Mouse (Mus musculus): ENCODE measurements around the gene Orai2. TPM values are rescaled to one million over a fixed set of nuclear protein-coding genes. Genes with fewer than 3 reads are reported as not detected.
"Not testable (repeated sequence)": the region's sequence is repeated elsewhere in the genome, so short reads cannot be mapped to it uniquely, and the experiment has no call there.

Gene Orai2
- polyA plus RNA-seq, 1 experiment: 37.8 TPM

DNA sequence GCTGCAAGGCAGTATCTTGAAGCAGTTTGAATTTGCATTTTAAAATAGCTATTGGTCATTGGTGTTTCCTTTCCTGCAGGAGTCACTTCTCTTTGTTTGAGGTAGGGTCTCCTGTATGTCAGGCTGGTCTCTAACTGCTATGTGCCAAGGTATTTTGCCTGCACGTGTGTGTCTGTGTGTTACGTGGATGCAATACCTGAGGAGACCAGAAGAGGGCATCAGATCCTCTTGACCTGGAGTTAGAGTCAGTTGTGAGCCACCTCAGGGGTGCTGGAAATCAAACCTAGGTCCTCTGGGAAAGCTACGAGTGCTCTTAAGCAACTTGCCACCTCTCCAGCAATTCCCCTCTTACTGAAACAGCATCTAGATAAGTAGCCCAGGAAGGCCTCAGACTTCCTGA lies 44.7 kb upstream of the Orai2 start:
- TF ChIP-seq MYOG (IDR thresholded peaks at IDR 0.05; ENCODE audit: control insufficient read depth, extremely low read depth, insufficient read length) (no peak), MYOD1 (IDR thresholded peaks at IDR 0.05; ENCODE audit: control insufficient read depth, insufficient read length, low read depth) (no peak), CTCF (IDR thresholded peaks at IDR 0.05; ENCODE audit: control insufficient read depth, insufficient read depth, insufficient read length) (no peak), FOSL1 (IDR thresholded peaks at IDR 0.05; ENCODE audit: insufficient read depth, low read length, poor library complexity, severe bottlenecking) (no peak)
- no peaks in the 10 kb centered on the region for H3K27me3 ChIP-seq (ENCODE audit: control insufficient read depth, insufficient read depth, insufficient read length)
- no peaks in the 10 kb centered on the region for H3K79me3 ChIP-seq (ENCODE audit: low read depth)
- H3ac ChIP-seq (ENCODE audit: control insufficient read depth, insufficient read length, low read depth): no peak overlapping the region
- no peaks in the 10 kb centered on the region for H3K79me2 ChIP-seq (ENCODE audit: control insufficient read depth, insufficient read depth)
- H3K4me3 ChIP-seq (ENCODE audit: insufficient read depth, poor library complexity, severe bottlenecking): no peak overlapping the region
- no peaks in the 10 kb centered on the region for H3K36me3 ChIP-seq (ENCODE audit: control insufficient read depth, insufficient read depth)

DNA sequence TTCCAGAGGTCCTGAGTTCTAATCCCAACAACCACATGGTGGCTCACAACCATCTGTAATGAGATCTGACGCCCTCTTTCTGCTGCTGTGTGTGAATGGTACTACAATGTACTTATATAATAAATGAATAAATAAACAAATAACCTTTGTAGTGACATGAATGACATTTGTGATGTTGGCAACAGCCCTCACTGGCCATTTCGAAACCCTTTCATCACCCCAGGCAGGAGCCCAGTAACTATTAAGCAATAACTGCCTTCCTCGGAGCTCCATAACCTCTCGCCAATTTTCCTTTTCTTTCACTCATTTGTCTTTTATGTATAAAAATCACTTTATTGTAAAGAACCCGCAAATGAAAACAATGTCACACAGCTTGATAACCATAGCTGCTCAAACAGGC lies 43.2 kb upstream of the Orai2 start:
- H3K79me3 ChIP-seq (ENCODE audit: low read depth): no peaks in the 10 kb centered on the region
- H3ac ChIP-seq (ENCODE audit: control insufficient read depth, insufficient read length, low read depth): no peak overlapping the region
- no peaks in the 10 kb centered on the region for H3K79me2 ChIP-seq (ENCODE audit: control insufficient read depth, insufficient read depth)
- no peaks in the 10 kb centered on the region for H3K36me3 ChIP-seq (ENCODE audit: control insufficient read depth, insufficient read depth)
- H3K4me3 ChIP-seq (ENCODE audit: insufficient read depth, poor library complexity, severe bottlenecking): no peak overlapping the region
- no peak for TF ChIP-seq MAX (IDR thresholded peaks at IDR 0.05)
- TF ChIP-seq MYOD1 (IDR thresholded peaks at IDR 0.05; ENCODE audit: control insufficient read depth, insufficient read length, low read depth): no peak
- no peak for TF ChIP-seq CEBPB (IDR thresholded peaks at IDR 0.05; ENCODE audit: low read depth)
- no peak for TF ChIP-seq MYOG (IDR thresholded peaks at IDR 0.05; ENCODE audit: control insufficient read depth, extremely low read depth, insufficient read length)
- no peak for TF ChIP-seq FOSL1 (IDR thresholded peaks at IDR 0.05; ENCODE audit: insufficient read depth, low read length, poor library complexity, severe bottlenecking)
- no peak for TF ChIP-seq CTCF (IDR thresholded peaks at IDR 0.05; ENCODE audit: control insufficient read depth, insufficient read depth, insufficient read length)
- no peak for TF ChIP-seq USF1 (IDR thresholded peaks at IDR 0.05; ENCODE audit: low read depth)
- no peaks in the 10 kb centered on the region for H3K27me3 ChIP-seq (ENCODE audit: control insufficient read depth, insufficient read depth, insufficient read length)

DNA sequence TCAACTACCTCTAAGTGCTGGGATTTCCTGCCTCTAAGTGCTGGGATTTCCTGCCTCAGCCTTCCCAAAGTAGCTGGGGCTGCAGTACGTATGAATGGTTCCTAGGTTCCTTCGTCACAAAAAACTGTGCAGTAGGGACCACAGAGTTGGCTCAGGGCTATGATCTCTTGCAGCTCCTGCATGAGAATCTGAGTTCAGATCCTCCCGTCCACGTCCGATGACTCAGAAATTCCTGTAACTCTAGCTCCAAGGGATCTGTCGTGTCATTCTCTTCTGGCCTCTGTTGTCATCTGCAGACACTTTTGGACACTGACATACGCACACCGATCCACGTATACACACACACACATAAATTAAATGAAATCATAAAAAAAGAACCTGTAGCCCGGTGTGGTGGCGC lies 42.2 kb upstream of the Orai2 start:
- TF ChIP-seq USF1 (IDR thresholded peaks at IDR 0.05; ENCODE audit: low read depth) (no peak), MYOD1 (IDR thresholded peaks at IDR 0.05; ENCODE audit: control insufficient read depth, insufficient read length, low read depth) (no peak), MYOG (IDR thresholded peaks at IDR 0.05; ENCODE audit: control insufficient read depth, extremely low read depth, insufficient read length) (no peak), CEBPB (IDR thresholded peaks at IDR 0.05; ENCODE audit: low read depth) (no peak), FOSL1 (IDR thresholded peaks at IDR 0.05; ENCODE audit: insufficient read depth, low read length, poor library complexity, severe bottlenecking) (no peak), MAX (IDR thresholded peaks at IDR 0.05) (no peak), CTCF (IDR thresholded peaks at IDR 0.05; ENCODE audit: control insufficient read depth, insufficient read depth, insufficient read length) (no peak)
- Histone ChIP-seq H3K27me3 (ENCODE audit: control insufficient read depth, insufficient read depth, insufficient read length) (no peaks in the 10 kb centered on the region), H3K79me3 (ENCODE audit: low read depth) (no peaks in the 10 kb centered on the region), H3K36me3 (ENCODE audit: control insufficient read depth, insufficient read depth) (no peaks in the 10 kb centered on the region), H3K4me3 (ENCODE audit: insufficient read depth, poor library complexity, severe bottlenecking) (no peak overlapping the region), H3K79me2 (ENCODE audit: control insufficient read depth, insufficient read depth) (no peaks in the 10 kb centered on the region), H3ac (ENCODE audit: control insufficient read depth, insufficient read length, low read depth) (no peak overlapping the region)

DNA sequence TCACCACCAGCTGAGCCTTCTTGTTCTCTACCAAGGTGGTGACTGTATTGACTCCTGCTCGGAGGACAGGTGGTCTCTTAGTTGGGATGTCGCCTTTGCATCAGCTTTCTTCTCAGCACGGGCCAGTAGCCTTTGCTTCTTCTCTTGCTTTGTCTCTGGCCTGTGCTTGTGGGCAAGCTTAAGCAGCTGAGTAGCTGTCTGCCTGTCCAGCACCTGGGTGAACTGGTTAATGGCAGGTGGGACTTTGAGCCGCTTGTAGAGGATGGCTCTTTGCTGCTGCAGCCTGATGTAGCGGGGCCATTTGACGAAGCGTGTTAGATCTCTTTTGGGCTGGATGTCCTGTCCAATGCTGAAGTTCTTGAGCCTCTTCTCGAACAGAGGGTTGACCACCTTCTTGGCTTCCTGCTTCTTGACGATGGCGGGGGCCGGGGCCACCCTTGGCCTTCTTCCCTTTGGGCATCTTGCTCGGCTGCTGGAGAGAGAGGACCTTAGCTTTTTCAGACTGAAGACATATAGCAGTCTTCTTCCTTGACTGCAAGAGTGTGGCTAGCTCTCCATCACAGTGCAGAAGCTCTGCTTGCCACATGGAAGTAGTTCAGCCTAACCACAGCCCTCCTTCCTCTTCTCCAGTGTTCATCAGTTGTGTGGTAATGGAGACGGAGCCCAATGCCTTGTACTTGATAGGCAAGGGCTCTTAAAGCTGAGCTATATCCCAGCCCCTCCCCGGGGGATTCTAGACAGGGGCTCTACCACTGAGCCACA lies 41.0 kb upstream of the Orai2 start:
- not testable (repeated sequence) for H3K36me3 ChIP-seq (ENCODE audit: control insufficient read depth, insufficient read depth); H3K27me3 ChIP-seq (ENCODE audit: control insufficient read depth, insufficient read depth, insufficient read length); H3K79me2 ChIP-seq (ENCODE audit: control insufficient read depth, insufficient read depth); H3K4me3 ChIP-seq (ENCODE audit: insufficient read depth, poor library complexity, severe bottlenecking); H3K79me3 ChIP-seq (ENCODE audit: low read depth); H3ac ChIP-seq (ENCODE audit: control insufficient read depth, insufficient read length, low read depth)

DNA sequence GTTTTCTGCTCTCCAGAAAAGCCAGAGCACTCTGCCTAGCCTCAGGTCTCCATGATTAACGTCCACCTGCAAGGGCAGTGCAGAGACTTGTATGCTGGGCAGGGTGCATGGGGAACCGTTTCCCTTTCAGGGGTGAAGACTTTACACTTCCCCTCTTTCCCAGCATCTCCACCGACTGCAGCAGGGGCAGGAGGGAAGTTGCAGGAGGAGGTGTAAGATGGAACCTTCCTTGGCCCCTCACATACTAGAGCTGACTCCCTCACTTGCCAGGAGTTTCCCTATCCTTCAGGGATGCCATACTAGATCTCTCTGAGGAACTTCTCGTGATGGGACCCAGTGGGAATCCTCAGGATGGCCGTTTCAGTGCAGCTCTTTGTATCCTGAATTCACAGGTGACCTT lies 40.0 kb upstream of the Orai2 start:
- no peaks in the 10 kb centered on the region for H3K79me2 ChIP-seq (ENCODE audit: control insufficient read depth, insufficient read depth)
- TF ChIP-seq MYOD1 (IDR thresholded peaks at IDR 0.05; ENCODE audit: control insufficient read depth, insufficient read length, low read depth) (no peak), CTCF (IDR thresholded peaks at IDR 0.05; ENCODE audit: control insufficient read depth, insufficient read depth, insufficient read length) (no peak), MAX (IDR thresholded peaks at IDR 0.05) (no peak), CEBPB (IDR thresholded peaks at IDR 0.05; ENCODE audit: low read depth) (no peak), MYOG (IDR thresholded peaks at IDR 0.05; ENCODE audit: control insufficient read depth, extremely low read depth, insufficient read length) (no peak), USF1 (IDR thresholded peaks at IDR 0.05; ENCODE audit: low read depth) (no peak), FOSL1 (IDR thresholded peaks at IDR 0.05; ENCODE audit: insufficient read depth, low read length, poor library complexity, severe bottlenecking) (no peak)
- H3ac ChIP-seq (ENCODE audit: control insufficient read depth, insufficient read length, low read depth): no peak overlapping the region

DNA sequence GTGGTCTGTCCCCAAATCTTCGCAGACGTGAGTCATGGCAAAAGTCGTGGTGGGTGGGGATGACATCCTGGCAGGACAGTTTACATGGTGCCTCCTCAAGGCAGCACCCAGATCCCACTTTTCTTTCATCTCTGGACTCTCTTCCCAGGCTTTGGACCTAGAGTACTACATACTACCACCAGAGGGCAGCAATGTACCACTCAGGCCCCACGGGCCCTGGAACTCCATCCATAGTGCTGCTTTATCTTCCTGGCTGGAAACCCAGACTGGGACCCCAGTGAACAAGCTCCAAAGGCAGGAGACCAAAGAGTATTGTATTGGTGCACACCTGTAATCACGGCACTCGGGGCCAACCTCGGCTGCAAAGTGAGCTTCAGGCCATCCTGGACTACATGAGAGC lies 31.3 kb upstream of the Orai2 start:
- TF ChIP-seq CTCF (IDR thresholded peaks at IDR 0.05; ENCODE audit: control insufficient read depth, insufficient read depth, insufficient read length): peak; percentile 48
- no peak for TF ChIP-seq USF1 (IDR thresholded peaks at IDR 0.05; ENCODE audit: low read depth)
- Histone ChIP-seq H3ac (ENCODE audit: control insufficient read depth, insufficient read length, low read depth) (no peak overlapping the region), H3K79me2 (ENCODE audit: control insufficient read depth, insufficient read depth) (peaks cover 20% of the 10 kb centered on the region)

More for the DNA sequence above, 40.0 kb upstream of the Orai2 start:
- Histone ChIP-seq H3K79me3 (ENCODE audit: low read depth) (no peaks in the 10 kb centered on the region), H3K27me3 (ENCODE audit: control insufficient read depth, insufficient read depth, insufficient read length) (no peaks in the 10 kb centered on the region), H3K36me3 (ENCODE audit: control insufficient read depth, insufficient read depth) (no peaks in the 10 kb centered on the region), H3K4me3 (ENCODE audit: insufficient read depth, poor library complexity, severe bottlenecking) (no peak overlapping the region)

More for the DNA sequence above, 31.3 kb upstream of the Orai2 start:
- peaks cover 18% of the 10 kb centered on the region for H3K79me3 ChIP-seq (ENCODE audit: low read depth)
- H3K27me3 ChIP-seq (ENCODE audit: control insufficient read depth, insufficient read depth, insufficient read length): no peaks in the 10 kb centered on the region
- no peak overlapping the region for H3K4me3 ChIP-seq (ENCODE audit: insufficient read depth, poor library complexity, severe bottlenecking)
- peaks cover 5% of the 10 kb centered on the region for H3K36me3 ChIP-seq (ENCODE audit: control insufficient read depth, insufficient read depth)

Measured in C2C12 (cell line).